Mouse (Mus musculus) embryonic facial prominence, embryonic 11.5 days (tissue): ENCODE data around the gene Kcnk7. TPM values are rescaled to one million over a fixed set of nuclear protein-coding genes. Genes with fewer than 3 reads are reported as not detected.
A peak's percentile ranks its signal among the peaks of the same experiment; 100 is the strongest.

Source experiments
- ATAC-seq: fragments of 200-750 bp; cut with Nextera tagmentation; replicated peaks from 2 replicates; pipeline ENCODE4 v1.8.0; 2017; ENCODE audit warnings: low read depth; ENCODE audit not compliant: insufficient number of reproducible peaks, low FRiP score, low TSS enrichment
- DNase-seq: peaks from one replicate; pipeline ENCODE4 v3.0.0-alpha.2; 2015; ENCODE audit warnings: low spot score
- H3K27ac ChIP-seq: fragments of 300-500 bp; sonication (generic); replicated peaks from 2 replicates; pipeline ENCODE4 v1.5.1; 2014; ENCODE audit warnings: mild to moderate bottlenecking, low read depth, low read length, control low read depth
- H3K27me3 ChIP-seq: fragments of 300-500 bp; sonication (generic); 2 replicates; pipeline ENCODE4 v1.6.1; 2014; ENCODE audit warnings: mild to moderate bottlenecking, low read length, moderate library complexity, mixed read lengths; ENCODE audit not compliant: control insufficient read depth, insufficient read depth
- H3K36me3 ChIP-seq: fragments of 300-500 bp; sonication (generic); replicated peaks from 2 replicates; pipeline ENCODE4 v1.6.1; 2014; ENCODE audit warnings: low read depth, mild to moderate bottlenecking, low read length, moderate library complexity, mixed read lengths; ENCODE audit not compliant: control insufficient read depth, insufficient read depth
- H3K4me1 ChIP-seq: fragments of 300-500 bp; sonication (generic); 2 replicates; pipeline ENCODE4 v1.6.1; 2014; ENCODE audit warnings: low read length, mixed read lengths; ENCODE audit not compliant: control insufficient read depth, insufficient read depth
- H3K4me2 ChIP-seq: fragments of 300-500 bp; sonication (generic); 2 replicates; pipeline ENCODE4 v1.6.1; 2014; ENCODE audit warnings: low read depth, mild to moderate bottlenecking, control low read depth, low read length, moderate library complexity
- H3K4me3 ChIP-seq: fragments of 300-500 bp; sonication (generic); 2 replicates; pipeline ENCODE4 v1.5.1; 2014; ENCODE audit warnings: low read depth, low read length, control low read depth
- H3K9ac ChIP-seq: fragments of 300-500 bp; sonication (generic); replicated peaks from 2 replicates; pipeline ENCODE4 v1.6.1; 2014; ENCODE audit warnings: mild to moderate bottlenecking, control low read depth, low read length
- H3K9me3 ChIP-seq: fragments of 300-500 bp; sonication (generic); replicated peaks from 2 replicates; pipeline ENCODE4 v1.6.1; 2016; ENCODE audit warnings: mild to moderate bottlenecking, low read length, inconsistent platforms, mixed read lengths; ENCODE audit not compliant: control insufficient read depth
- WGBS: fragments of 180-500 bp; shearing (Covaris S2); extraction: QIAGEN DNeasy Blood & Tissue Kit; methylation state at CpG from one replicate; pipeline ENCODE4 v1.1.7; 2014; 5-methylcytosine and 5-hydroxymethylcytosine counted together
- polyA plus RNA-seq: library from polyadenylated mRNA; unstranded; fragments of >200 nt; fragmentation: Nextera tagmentation; extraction: Ambion mirVana; gene quantifications from 2 replicates; pipeline ENCODE4 v1.2.1, GENCODE M21; 2014

Gene Kcnk7
- polyA plus RNA-seq = not detected in 2 replicates

DNA sequence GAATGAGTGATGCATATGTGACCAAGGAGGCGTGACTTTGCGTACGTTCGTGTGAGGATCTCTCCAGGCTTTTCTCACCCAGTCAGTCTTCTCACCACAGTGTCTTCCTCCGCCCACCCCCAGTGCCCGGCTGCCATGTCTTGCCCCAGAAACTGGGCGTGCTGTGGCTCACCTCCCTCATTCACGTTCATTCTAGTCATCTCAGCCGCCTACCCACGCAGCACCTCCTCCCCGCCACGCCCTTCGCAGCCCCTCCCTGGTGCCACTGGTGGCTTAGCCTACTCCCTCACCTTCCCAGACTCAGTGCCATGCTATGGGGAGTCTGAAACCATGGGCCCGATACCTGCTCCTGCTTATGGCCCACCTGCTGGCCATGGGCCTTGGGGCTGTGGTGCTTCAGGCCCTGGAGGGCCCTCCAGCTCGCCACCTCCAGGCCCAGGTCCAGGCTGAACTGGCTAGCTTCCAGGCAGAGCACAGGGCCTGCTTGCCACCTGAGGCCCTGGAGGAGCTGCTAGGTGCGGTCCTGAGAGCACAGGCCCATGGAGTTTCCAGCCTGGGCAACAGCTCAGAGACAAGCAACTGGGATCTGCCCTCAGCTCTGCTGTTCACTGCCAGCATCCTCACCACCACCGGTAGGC lies at the start of gene Kcnk7:
Gene Kcnk7, plus strand, starts transcription at position 205 of the 638 bp plus-strand sequence.
- Histone ChIP-seq H3K27ac (no peak within 1 kb of the TSS), H3K36me3 (peaks cover 22% of the 10 kb centered on the region), H3K4me3 (no peak within 1 kb of the TSS), H3K9ac (0 out of 2 replicates have a peak within 1 kb of the TSS, but pooled peaks have one; percentile 9), H3K9me3 (no peaks in the 10 kb centered on the region), H3K4me2 (no peak within 1 kb of the TSS), H3K27me3 (no peaks in the 10 kb centered on the region), H3K4me1 (no peaks in the 10 kb centered on the region; the same call in 1 of the 2 replicates)
- DNase-seq = no peak
- ATAC-seq = peak; percentile 12; the same call in 1 of the 2 replicates
- 79% methylated on average over 17 of the region's 17 CpGs for WGBS

DNA sequence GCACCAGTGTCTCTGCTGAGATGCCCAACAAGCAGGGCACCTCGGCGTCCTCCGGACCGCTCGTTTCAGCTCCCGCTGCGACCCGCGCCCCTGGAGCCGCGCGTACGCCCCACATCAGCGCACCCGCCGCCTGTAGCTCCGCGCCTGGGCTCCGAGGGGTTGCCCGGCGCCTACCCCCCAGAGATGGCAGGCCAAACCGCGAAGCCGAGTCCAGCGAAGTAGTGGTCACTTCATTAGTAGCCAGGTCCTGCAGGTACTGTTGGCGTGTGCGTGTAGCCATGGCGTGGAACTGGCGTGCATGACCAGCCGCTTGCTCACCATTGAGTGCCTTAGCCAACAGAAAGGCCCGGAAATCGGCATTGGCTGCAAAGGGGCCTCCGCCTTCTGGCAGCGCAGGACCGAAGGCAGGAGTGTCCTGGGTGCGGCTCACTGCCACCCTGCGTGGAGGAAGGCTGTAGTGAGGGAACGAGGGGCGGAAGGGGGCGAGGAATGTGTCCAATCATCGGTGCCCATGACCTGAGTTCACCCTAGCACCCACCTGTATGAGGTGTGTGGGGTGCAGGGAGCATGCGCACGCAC lies 49.4 kb upstream of the Kcnk7 start:
- Histone ChIP-seq H3K4me2 (peak overlapping the region; percentile 70), H3K27me3 (peaks cover 8% of the 10 kb centered on the region), H3K9ac (peak overlapping the region; percentile 33), H3K27ac (no peak overlapping the region), H3K4me3 (peak overlapping the region; percentile 39), H3K4me1 (peaks cover 2% of the 10 kb centered on the region; the same call in 1 of the 2 replicates), H3K9me3 (no peaks in the 10 kb centered on the region), H3K36me3 (no peaks in the 10 kb centered on the region)
- ATAC-seq (no peak; the same call in 1 of the 2 replicates), DNase-seq (peak; percentile 42)
- 9% methylated on average over 43 of the region's 43 CpGs for WGBS

DNA sequence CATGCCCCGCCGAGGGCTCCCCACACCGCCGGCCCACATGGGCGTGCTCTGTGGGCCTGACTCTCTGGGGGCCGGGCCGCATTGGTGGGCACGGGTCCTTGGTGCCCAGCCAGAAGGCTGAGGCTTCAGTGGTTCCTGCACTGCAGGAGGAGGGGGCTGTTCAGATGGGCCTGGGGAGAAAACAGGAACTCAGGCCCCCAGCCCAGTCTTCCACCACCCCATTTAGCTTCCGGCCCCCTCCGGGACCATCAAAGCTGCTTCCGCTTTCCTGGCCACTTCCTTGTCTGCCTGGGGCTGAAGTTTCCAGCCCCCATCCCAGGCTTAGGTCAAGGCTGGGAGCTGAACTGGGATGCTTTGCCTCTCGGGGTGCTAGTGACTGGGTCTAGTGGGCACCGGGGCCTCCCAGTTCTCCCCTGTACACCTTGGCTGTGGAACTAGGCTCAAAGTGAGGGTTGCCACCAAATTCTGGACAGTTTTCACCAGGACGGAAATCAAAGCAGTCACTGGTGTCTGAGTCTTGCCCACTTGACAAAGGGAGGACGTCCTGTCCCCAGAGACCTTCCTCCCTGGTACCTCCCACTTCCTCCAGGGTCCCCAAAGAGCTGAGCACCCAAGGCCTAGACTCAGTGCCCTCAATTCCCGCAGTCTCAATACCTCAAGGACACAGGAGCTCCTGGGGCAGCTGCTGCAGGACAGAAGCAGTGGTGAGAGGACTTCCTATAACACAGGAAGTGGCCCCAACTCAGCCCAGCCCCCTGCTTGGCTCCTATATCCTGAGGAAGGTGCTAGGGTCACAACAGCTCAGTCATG lies 43.0 kb upstream of the Kcnk7 start:
- Histone ChIP-seq H3K36me3 (no peaks in the 10 kb centered on the region; the same call in 1 of the 2 replicates), H3K27me3 (no peaks in the 10 kb centered on the region), H3K4me1 (peaks cover 5% of the 10 kb centered on the region), H3K27ac (no peak overlapping the region), H3K4me2 (peak overlapping the region; percentile 13), H3K9me3 (no peaks in the 10 kb centered on the region), H3K4me3 (0 out of 2 replicates have a peak overlapping the region, but pooled peaks have one; percentile 8), H3K9ac (no peak overlapping the region)
- DNase-seq = no peak
- ATAC-seq = no peak
- 78% methylated on average over 16 of the region's 16 CpGs for WGBS

DNA sequence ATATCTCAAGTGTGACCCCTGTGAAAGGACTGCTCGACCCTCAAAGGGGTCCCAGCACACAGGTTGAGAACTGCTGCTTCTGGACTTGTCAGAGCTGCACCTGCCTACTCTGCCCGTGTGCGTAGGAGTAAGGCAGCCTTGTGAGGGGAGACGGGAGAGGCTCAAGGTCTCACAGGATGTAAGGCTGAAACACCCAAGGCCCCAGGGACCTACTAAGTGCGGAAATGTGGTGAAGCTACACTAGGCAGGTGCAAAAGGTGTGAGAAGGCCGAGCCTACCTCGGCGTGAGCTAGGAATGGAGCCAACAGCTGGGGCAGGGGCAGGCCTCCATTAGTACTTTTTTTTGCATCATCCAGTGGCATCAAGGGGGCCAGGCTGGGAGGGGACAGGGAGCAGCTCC lies 41.9 kb upstream of the Kcnk7 start:
- 81% methylated on average over 8 of the region's 8 CpGs for WGBS
- peak overlapping the region; percentile 67; the same call in 1 of the 2 replicates for H3K9ac ChIP-seq
- H3K27ac ChIP-seq = peak overlapping the region; percentile 70; the same call in 1 of the 2 replicates

DNA sequence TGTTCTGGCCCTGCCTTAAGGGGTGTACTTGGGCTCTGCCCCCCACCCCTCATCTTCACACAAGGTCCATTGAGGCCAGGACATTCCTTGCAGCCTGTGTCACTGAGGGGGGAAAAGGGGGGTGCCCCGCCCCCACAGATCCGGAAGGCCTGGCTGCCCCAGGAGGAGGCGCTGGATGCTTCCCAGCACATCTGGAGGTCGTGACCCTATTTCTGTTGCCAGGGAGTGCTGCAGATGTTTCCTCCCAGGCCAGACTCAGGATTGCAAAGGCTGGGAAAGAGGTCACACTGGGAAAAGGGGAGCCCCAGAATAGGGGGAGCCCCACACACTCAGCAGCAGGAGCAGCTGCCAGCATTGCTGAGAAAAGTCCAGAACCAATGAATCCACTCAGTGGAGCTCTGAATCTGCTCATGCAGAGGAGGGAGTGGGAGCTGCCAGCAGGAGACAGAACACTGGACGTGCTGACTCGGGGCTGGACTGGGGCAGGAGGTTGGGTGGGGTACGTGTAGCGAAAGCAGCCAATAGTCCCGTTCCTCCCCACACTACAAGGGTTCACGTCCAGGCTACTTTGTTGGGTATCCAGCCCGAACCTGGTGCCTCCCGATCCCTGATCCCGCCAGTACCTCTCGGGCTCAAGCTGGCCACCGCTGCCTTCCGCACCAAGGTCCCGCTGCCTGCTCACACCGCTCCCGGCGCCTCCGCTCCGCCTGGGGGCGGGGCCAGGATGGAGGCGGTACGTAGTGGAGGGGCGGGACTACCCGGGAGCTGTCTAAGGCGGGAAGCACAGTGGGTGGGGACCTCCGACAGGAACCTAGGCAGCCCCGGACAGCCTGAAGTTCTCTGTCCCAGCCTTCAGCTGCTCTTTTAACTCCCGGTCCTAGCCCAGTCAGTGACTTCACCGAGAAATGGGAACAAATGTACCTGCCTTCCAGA lies 40.9 kb upstream of the Kcnk7 start, which contains the start of gene Sipa1:
Gene Sipa1, minus strand, starts transcription at position 727 of the 933 bp plus-strand sequence.
- under 1% methylated on average over 32 of the region's 32 CpGs for WGBS
- H3K27me3 ChIP-seq = no peaks in the 10 kb centered on the region
- peaks cover 5% of the 10 kb centered on the region for H3K4me1 ChIP-seq
- DNase-seq (peak; percentile 92), ATAC-seq (peak; percentile 84)
- H3K27ac ChIP-seq = peak within 1 kb of the TSS; percentile 70
- no peaks in the 10 kb centered on the region for H3K9me3 ChIP-seq
- peak within 1 kb of the TSS; percentile 50 for H3K4me3 ChIP-seq
- peak within 1 kb of the TSS; percentile 64 for H3K4me2 ChIP-seq
- H3K36me3 ChIP-seq = no peaks in the 10 kb centered on the region; the same call in 1 of the 2 replicates
- H3K9ac ChIP-seq = peak within 1 kb of the TSS; percentile 67

More for the DNA sequence above, 41.9 kb upstream of the Kcnk7 start:
- H3K4me3 ChIP-seq = peak overlapping the region; percentile 50
- no peak for DNase-seq
- H3K4me2 ChIP-seq = peak overlapping the region; percentile 64
- H3K36me3 ChIP-seq = no peaks in the 10 kb centered on the region; the same call in 1 of the 2 replicates
- no peak for ATAC-seq
- H3K4me1 ChIP-seq = peaks cover 5% of the 10 kb centered on the region
- no peaks in the 10 kb centered on the region for H3K27me3 ChIP-seq
- no peaks in the 10 kb centered on the region for H3K9me3 ChIP-seq

DNA sequence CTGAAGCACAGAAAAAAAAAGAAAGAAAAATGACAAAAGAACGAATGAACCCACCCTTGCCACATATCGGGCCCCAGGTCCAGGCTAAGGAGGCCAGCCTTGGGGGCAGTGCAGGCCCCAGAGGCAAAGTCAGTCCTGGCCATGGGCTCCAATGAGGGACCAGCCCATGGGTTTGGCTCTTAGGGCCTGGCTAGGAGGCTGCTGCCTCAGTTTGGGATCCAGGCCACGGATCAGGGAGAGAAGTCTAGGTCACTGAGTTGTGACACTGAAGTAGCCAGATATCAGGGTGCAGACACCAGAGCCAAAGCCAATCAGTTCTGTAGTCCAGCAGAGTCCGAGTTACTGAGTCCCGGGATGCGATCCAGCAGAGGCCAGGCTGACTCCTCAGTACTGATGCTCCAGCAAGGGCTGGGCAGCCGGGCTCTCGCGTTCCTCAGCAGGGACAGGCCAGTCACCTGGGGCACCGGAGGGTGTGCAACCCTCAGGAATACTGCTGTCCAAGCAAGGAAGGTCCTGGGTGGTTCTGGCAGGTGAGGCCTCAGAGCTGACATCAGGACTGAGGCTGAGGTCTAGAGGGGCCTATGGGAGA lies 39.4 kb upstream of the Kcnk7 start:
- no peak for ATAC-seq
- Histone ChIP-seq H3K4me3 (no peak overlapping the region), H3K4me1 (peaks cover 5% of the 10 kb centered on the region), H3K36me3 (no peaks in the 10 kb centered on the region; the same call in 1 of the 2 replicates), H3K4me2 (no peak overlapping the region), H3K27me3 (no peaks in the 10 kb centered on the region), H3K9ac (no peak overlapping the region), H3K27ac (no peak overlapping the region), H3K9me3 (no peaks in the 10 kb centered on the region)
- 93% methylated on average over 10 of the region's 10 CpGs for WGBS
- no peak for DNase-seq

DNA sequence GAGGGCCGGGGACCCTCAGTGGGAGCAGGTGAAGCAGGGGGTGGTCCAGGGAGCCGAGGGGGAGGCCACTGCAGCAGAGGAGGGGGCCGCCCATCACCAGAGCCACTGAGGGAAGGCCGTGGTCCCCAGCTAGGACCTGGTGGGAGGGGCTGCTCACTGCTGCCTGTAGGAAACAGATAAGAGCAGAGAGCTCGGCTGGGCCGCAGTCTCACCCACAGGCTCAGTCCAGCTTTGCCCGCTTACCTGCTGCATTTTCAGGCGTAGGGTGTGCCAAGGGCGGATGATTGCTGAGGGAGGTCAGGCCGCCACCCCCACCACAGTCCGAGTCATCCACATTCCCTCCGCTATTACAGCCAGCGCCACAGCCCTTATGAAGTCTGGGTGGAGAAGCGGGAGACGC lies 38.7 kb upstream of the Kcnk7 start:
- Histone ChIP-seq H3K4me3 (no peak overlapping the region), H3K27me3 (no peaks in the 10 kb centered on the region), H3K36me3 (no peaks in the 10 kb centered on the region; the same call in 1 of the 2 replicates), H3K9ac (no peak overlapping the region), H3K9me3 (no peaks in the 10 kb centered on the region), H3K4me1 (peaks cover 5% of the 10 kb centered on the region), H3K27ac (no peak overlapping the region), H3K4me2 (no peak overlapping the region)
- WGBS = 86% methylated on average over 15 of the region's 15 CpGs
- DNase-seq (no peak), ATAC-seq (no peak)
